Comparison of ENCODE assay signal across 17 mouse cellular contexts in the genomic region with DNA sequence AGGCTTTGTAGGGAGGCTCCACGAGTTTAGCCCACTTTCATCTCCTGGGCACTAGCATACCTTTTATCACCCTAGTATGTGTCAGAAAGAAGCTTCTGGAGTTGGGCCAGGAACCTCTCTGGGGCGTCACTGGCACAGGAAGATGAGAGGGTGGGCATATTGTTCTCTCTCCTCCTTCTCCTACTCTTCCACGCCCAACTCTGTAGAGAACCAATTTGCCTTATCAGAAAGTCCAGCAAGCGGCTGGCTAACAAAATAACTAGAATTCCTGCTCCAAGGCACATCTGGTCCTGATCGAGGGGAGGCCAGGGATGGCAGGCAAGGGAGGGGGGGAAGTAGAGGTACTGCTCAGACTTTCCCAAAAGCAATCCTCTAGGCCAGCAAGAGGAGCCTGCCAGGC. TPM values are rescaled to one million over a fixed set of nuclear protein-coding genes. Genes with fewer than 3 reads are reported as not detected.
A peak's percentile ranks its signal among the peaks of the same experiment; 100 is the strongest.
DNase-seq lines count a peak whose midpoint lies in the region; ATAC-seq and TF ChIP-seq lines count a peak whose summit lies in the region.
"Had no signal": no experiment of that assay in that cellular context is flagged by ENCODE, and none has a peak within 500 bp of the region (broad histone marks: within the 10 kb centered on the region; RNA-seq: fewer than 3 reads in every experiment).

No protein-coding gene starts in this region.

- H3K4me2 ChIP-seq in forebrain, embryonic 16.5 days (ENCODE audit: low read length) = no peak overlapping the region
- H3K4me2 ChIP-seq in hindbrain, embryonic 11.5 days (replicated peaks; ENCODE audit: low read depth, low read length) = no peak overlapping the region
- no peak overlapping the region for H3K4me2 ChIP-seq in embryonic facial prominence, embryonic 13.5 days
- H3K4me2 ChIP-seq in liver, embryonic 16.5 days (ENCODE audit: low read depth, low read length) = no peak overlapping the region
- H3K4me2 ChIP-seq: forebrain, embryonic 13.5 days; kidney, embryonic 15.5 days; stomach, embryonic 15.5 days had no signal

- TF ChIP-seq POLR2A in thymus, adult 2 months (IDR thresholded peaks at IDR 0.05; ENCODE audit: control insufficient read depth, extremely low read depth, insufficient read depth, low read length, poor library complexity) = no peak

- 55% methylated on average over 5 of the region's 5 CpGs for WGBS in forebrain, embryonic 10.5 days
- WGBS in forebrain, embryonic 16.5 days = 54% methylated on average over 5 of the region's 5 CpGs
- 47% methylated on average over 5 of the region's 5 CpGs for WGBS in hindbrain, embryonic 10.5 days
- WGBS in hindbrain, embryonic 11.5 days = 47% methylated on average over 5 of the region's 5 CpGs
- 18% methylated on average over 5 of the region's 5 CpGs for WGBS in embryonic facial prominence, embryonic 13.5 days
- WGBS in liver, embryonic 16.5 days (ENCODE audit: insufficient replicate concordance) = 21% methylated on average over 5 of the region's 5 CpGs
- 54% methylated on average over 5 of the region's 5 CpGs for WGBS in thymus, adult 2 months

- peaks cover 8% of the 10 kb centered on the region for H3K27me3 ChIP-seq in forebrain, embryonic 10.5 days (ENCODE audit: poor library complexity, severe bottlenecking)
- no peaks in the 10 kb centered on the region for H3K27me3 ChIP-seq in forebrain, embryonic 16.5 days (replicated peaks; ENCODE audit: control insufficient read depth, insufficient read depth, low read length)
- peaks cover 2% of the 10 kb centered on the region for H3K27me3 ChIP-seq in hindbrain, embryonic 10.5 days (ENCODE audit: insufficient read depth, poor library complexity, severe bottlenecking)
- H3K27me3 ChIP-seq in hindbrain, embryonic 11.5 days (ENCODE audit: control insufficient read depth, insufficient read depth, low read length) = no peaks in the 10 kb centered on the region
- H3K27me3 ChIP-seq in embryonic facial prominence, embryonic 13.5 days = no peaks in the 10 kb centered on the region
- no peaks in the 10 kb centered on the region for H3K27me3 ChIP-seq in liver, embryonic 16.5 days (ENCODE audit: control insufficient read depth, insufficient read depth, low read depth, low read length)
- no peaks in the 10 kb centered on the region for H3K27me3 ChIP-seq in thymus, adult 2 months (ENCODE audit: control insufficient read depth, insufficient read depth, low read length)
- H3K27me3 ChIP-seq: kidney, embryonic 15.5 days; stomach, embryonic 15.5 days had no signal

- ATAC-seq in forebrain, embryonic 16.5 days = no peak
- no peak for ATAC-seq in hindbrain, embryonic 11.5 days (ENCODE audit: low FRiP score)
- no peak for ATAC-seq in embryonic facial prominence, embryonic 13.5 days (ENCODE audit: insufficient number of reproducible peaks, insufficient read depth, low FRiP score, low TSS enrichment, low read depth)
- ATAC-seq in liver, embryonic 16.5 days (ENCODE audit: low read depth) = 0 out of 2 replicates have a peak, but pooled peaks have one; percentile 22
- ATAC-seq: forebrain, embryonic 13.5 days had no signal

- TF ChIP-seq CTCF in thymus, adult 2 months (IDR thresholded peaks at IDR 0.05; ENCODE audit: borderline replicate concordance, control insufficient read depth, extremely low read depth, insufficient read depth, low read length, poor library complexity) = no peak

- peaks cover 18% of the 10 kb centered on the region for H3K4me1 ChIP-seq in forebrain, embryonic 10.5 days
- H3K4me1 ChIP-seq in forebrain, embryonic 16.5 days (replicated peaks; ENCODE audit: control insufficient read depth, insufficient read depth, low read length) = no peaks in the 10 kb centered on the region
- H3K4me1 ChIP-seq in hindbrain, embryonic 10.5 days (replicated peaks) = peaks cover 15% of the 10 kb centered on the region
- no peaks in the 10 kb centered on the region for H3K4me1 ChIP-seq in hindbrain, embryonic 11.5 days (replicated peaks; ENCODE audit: control insufficient read depth, insufficient read depth, low read length)
- H3K4me1 ChIP-seq in embryonic facial prominence, embryonic 13.5 days = peaks cover 26% of the 10 kb centered on the region
- no peaks in the 10 kb centered on the region for H3K4me1 ChIP-seq in liver, embryonic 16.5 days (ENCODE audit: control insufficient read depth, low read depth, low read length)
- no peaks in the 10 kb centered on the region for H3K4me1 ChIP-seq in thymus, adult 2 months (replicated peaks; ENCODE audit: control insufficient read depth, insufficient read depth, low read length)
- H3K4me1 ChIP-seq: forebrain, embryonic 13.5 days; kidney, embryonic 15.5 days had no signal

- no peak overlapping the region for H3K9ac ChIP-seq in forebrain, embryonic 16.5 days (replicated peaks; ENCODE audit: low read depth, low read length)
- H3K9ac ChIP-seq in hindbrain, embryonic 11.5 days (ENCODE audit: low read depth, low read length) = no peak overlapping the region
- no peak overlapping the region for H3K9ac ChIP-seq in embryonic facial prominence, embryonic 13.5 days
- no peak overlapping the region for H3K9ac ChIP-seq in liver, embryonic 16.5 days (ENCODE audit: low read depth, low read length)
- H3K9ac ChIP-seq: forebrain, embryonic 13.5 days; kidney, embryonic 15.5 days; stomach, embryonic 15.5 days had no signal

- no peak overlapping the region for H3K4me3 ChIP-seq in forebrain, embryonic 10.5 days
- H3K4me3 ChIP-seq in forebrain, embryonic 16.5 days (replicated peaks; ENCODE audit: low read length) = no peak overlapping the region
- no peak overlapping the region for H3K4me3 ChIP-seq in hindbrain, embryonic 10.5 days
- no peak overlapping the region for H3K4me3 ChIP-seq in hindbrain, embryonic 11.5 days (ENCODE audit: low read depth, low read length)
- H3K4me3 ChIP-seq in embryonic facial prominence, embryonic 13.5 days = no peak overlapping the region
- no peak overlapping the region for H3K4me3 ChIP-seq in liver, embryonic 16.5 days (ENCODE audit: low read depth, low read length)
- no peak overlapping the region for H3K4me3 ChIP-seq in thymus, adult 2 months (ENCODE audit: control insufficient read depth, insufficient read depth, low read length)
- H3K4me3 ChIP-seq: forebrain, embryonic 13.5 days; gastrocnemius, adult 2 months; kidney, embryonic 15.5 days; stomach, embryonic 15.5 days had no signal

- H3K36me3 ChIP-seq in forebrain, embryonic 10.5 days (replicated peaks) = no peaks in the 10 kb centered on the region
- no peaks in the 10 kb centered on the region for H3K36me3 ChIP-seq in forebrain, embryonic 16.5 days (ENCODE audit: control insufficient read depth, insufficient read depth)
- H3K36me3 ChIP-seq in hindbrain, embryonic 10.5 days = no peaks in the 10 kb centered on the region
- no peaks in the 10 kb centered on the region for H3K36me3 ChIP-seq in hindbrain, embryonic 11.5 days (ENCODE audit: control insufficient read depth, insufficient read depth, low read length)
- H3K36me3 ChIP-seq in embryonic facial prominence, embryonic 13.5 days = no peaks in the 10 kb centered on the region
- no peaks in the 10 kb centered on the region for H3K36me3 ChIP-seq in liver, embryonic 16.5 days (ENCODE audit: control insufficient read depth, insufficient read depth)
- no peaks in the 10 kb centered on the region for H3K36me3 ChIP-seq in thymus, adult 2 months (ENCODE audit: control insufficient read depth, insufficient read depth, low read length)
- H3K36me3 ChIP-seq: kidney, embryonic 15.5 days; stomach, embryonic 15.5 days had no signal

- no peaks in the 10 kb centered on the region for H3K9me3 ChIP-seq in forebrain, embryonic 10.5 days
- no peaks in the 10 kb centered on the region for H3K9me3 ChIP-seq in forebrain, embryonic 16.5 days (ENCODE audit: control insufficient read depth, low read length)
- 0 out of 2 replicates have a peak, but pooled peaks cover 5% of the 10 kb centered on the region for H3K9me3 ChIP-seq in hindbrain, embryonic 10.5 days
- no peaks in the 10 kb centered on the region for H3K9me3 ChIP-seq in hindbrain, embryonic 11.5 days (ENCODE audit: control insufficient read depth, low read length)
- no peaks in the 10 kb centered on the region for H3K9me3 ChIP-seq in embryonic facial prominence, embryonic 13.5 days
- H3K9me3 ChIP-seq in liver, embryonic 16.5 days (replicated peaks; ENCODE audit: control insufficient read depth, low read length) = no peaks in the 10 kb centered on the region
- H3K9me3 ChIP-seq: forebrain, embryonic 13.5 days; kidney, embryonic 15.5 days; stomach, embryonic 15.5 days had no signal

- H3K27ac ChIP-seq in forebrain, embryonic 10.5 days = peak overlapping the region; percentile 11; the same call in 1 of the 2 replicates
- no peak overlapping the region for H3K27ac ChIP-seq in forebrain, embryonic 16.5 days (ENCODE audit: low read length)
- no peak overlapping the region for H3K27ac ChIP-seq in hindbrain, embryonic 10.5 days
- no peak overlapping the region for H3K27ac ChIP-seq in hindbrain, embryonic 11.5 days (ENCODE audit: low read depth, low read length)
- peak overlapping the region; percentile 80 for H3K27ac ChIP-seq in embryonic facial prominence, embryonic 13.5 days
- H3K27ac ChIP-seq in liver, embryonic 16.5 days (ENCODE audit: low read length) = no peak overlapping the region
- H3K27ac ChIP-seq in thymus, adult 2 months (ENCODE audit: control insufficient read depth, insufficient read depth, low read length) = no peak overlapping the region
- H3K27ac ChIP-seq: forebrain, embryonic 13.5 days; gastrocnemius, adult 2 months; kidney, embryonic 15.5 days; stomach, embryonic 15.5 days had no signal

- DNase-seq in forebrain, embryonic 10.5 days (ENCODE audit: extremely low spot score, low spot score) = no peak
- DNase-seq in hindbrain, embryonic 10.5 days (ENCODE audit: low spot score) = peak; percentile 38
- no peak for DNase-seq in hindbrain, embryonic 11.5 days (ENCODE audit: low spot score)
- no peak for DNase-seq in thymus, adult 2 months
- DNase-seq in thymus, postnatal 0 days (ENCODE audit: low spot score) = no peak
- DNase-seq: cerebellum, adult 8-10 months; embryo, embryonic 11 days; gastrocnemius, adult 2 months; midbrain, embryonic 14.5 days; right cerebral cortex, postnatal 4 days had no signal

RNA-seq across cellular contexts. Expression of gene Igf2, which starts 21.6 kb away (rescaled TPM):
- polyA plus RNA-seq in forebrain, embryonic 10.5 days (2016; fragmentation: Nextera tagmentation; extraction: Ambion mirVana) = 126 and 132 TPM in 2 replicates
- polyA plus RNA-seq in forebrain, embryonic 16.5 days (2015; fragmentation: Nextera tagmentation; extraction: Ambion mirVana) = 64.3 and 95.2 TPM in 2 replicates
- polyA plus RNA-seq in hindbrain, embryonic 10.5 days (2016; fragmentation: Nextera tagmentation; extraction: Ambion mirVana) = 219 and 247 TPM in 2 replicates
- 189 and 268 TPM in 2 replicates for polyA plus RNA-seq in hindbrain, embryonic 11.5 days (2014; fragmentation: Nextera tagmentation; extraction: Ambion mirVana)
- polyA plus RNA-seq in embryonic facial prominence, embryonic 13.5 days (2015; fragmentation: Nextera tagmentation; extraction: Ambion mirVana) = 634 and 679 TPM in 2 replicates
- polyA plus RNA-seq in liver, embryonic 16.5 days (2015; fragmentation: Nextera tagmentation; extraction: Ambion mirVana) = 602 and 693 TPM in 2 replicates
- polyA plus RNA-seq in thymus, adult 2 months (2012; rRNA removed) = 7.5 and 13.8 TPM in 2 replicates
- polyA plus RNA-seq in thymus, postnatal 0 days (2015; fragmentation: Nextera tagmentation; extraction: Ambion mirVana) = 53.2 and 64.1 TPM in 2 replicates

RNA-seq across cellular contexts. Expression of gene Gm49394, which starts 24.7 kb away (rescaled TPM):
- not detected in 2 replicates for polyA plus RNA-seq in forebrain, embryonic 10.5 days (2016; fragmentation: Nextera tagmentation; extraction: Ambion mirVana)
- polyA plus RNA-seq in forebrain, embryonic 16.5 days (2015; fragmentation: Nextera tagmentation; extraction: Ambion mirVana) = not detected in 2 replicates
- not detected in 2 replicates for polyA plus RNA-seq in hindbrain, embryonic 10.5 days (2016; fragmentation: Nextera tagmentation; extraction: Ambion mirVana)
- polyA plus RNA-seq in hindbrain, embryonic 11.5 days (2014; fragmentation: Nextera tagmentation; extraction: Ambion mirVana) = not detected in 2 replicates
- 0.10 TPM in 1 of 2 replicates, not detected in the other for polyA plus RNA-seq in embryonic facial prominence, embryonic 13.5 days (2015; fragmentation: Nextera tagmentation; extraction: Ambion mirVana)
- not detected in 2 replicates for polyA plus RNA-seq in liver, embryonic 16.5 days (2015; fragmentation: Nextera tagmentation; extraction: Ambion mirVana)
- polyA plus RNA-seq in thymus, adult 2 months (2012; rRNA removed) = 0.04 and 0.11 TPM in 2 replicates
- polyA plus RNA-seq in thymus, postnatal 0 days (2015; fragmentation: Nextera tagmentation; extraction: Ambion mirVana) = 0.08 TPM in 1 of 2 replicates, not detected in the other
- polyA plus RNA-seq: kidney, embryonic 15.5 days; midbrain, embryonic 14.5 days; neural tube, embryonic 11.5 days had no signal

Comparison
In these comparisons a context has a peak if more than half of its experiments do, and no peak if none do; other contexts are left out.
1. H3K27ac ChIP-seq: peak in forebrain, embryonic 10.5 days (single experiment) and embryonic facial prominence, embryonic 13.5 days (single experiment); none in forebrain, embryonic 16.5 days (single experiment), hindbrain, embryonic 10.5 days (single experiment), hindbrain, embryonic 11.5 days (single experiment), liver, embryonic 16.5 days (single experiment) and thymus, adult 2 months (single experiment).